Mouse (Mus musculus): ENCODE measurements around the gene Igtp. TPM values are rescaled to one million over a fixed set of nuclear protein-coding genes. Genes with fewer than 3 reads are reported as not detected.
"Not testable (repeated sequence)": the region's sequence is repeated elsewhere in the genome, so short reads cannot be mapped to it uniquely, and the experiment has no call there.

Igtp gene
- polyA plus RNA-seq, 1 experiment = 18.6 TPM

DNA sequence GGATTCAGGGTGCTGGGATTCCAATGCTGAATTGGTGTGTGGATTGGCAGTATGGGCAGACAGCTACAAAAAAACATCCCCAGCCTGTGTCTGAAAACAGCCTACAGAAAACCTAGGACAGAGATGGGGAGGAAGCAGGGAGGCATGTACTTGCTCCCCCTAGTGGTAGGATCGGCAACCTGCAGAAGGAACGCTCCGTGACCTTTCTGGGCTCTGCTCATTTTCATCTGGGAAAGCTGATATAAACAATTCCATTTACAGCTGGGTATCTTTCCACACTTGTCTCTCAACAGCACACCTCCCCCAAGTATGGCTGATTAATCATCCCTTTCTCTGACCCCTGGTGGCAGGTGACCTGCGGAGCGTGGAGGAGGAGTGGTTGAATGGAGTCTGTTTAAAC, 26.3 kb downstream of the Igtp start:
- peak; percentile 88 for DNase-seq
- Histone ChIP-seq H3K4me3 (ENCODE audit: insufficient read depth, low read depth, low read length) (no peak overlapping the region), H3K27ac (ENCODE audit: insufficient read depth, low read depth, low read length) (0 out of 2 replicates have a peak overlapping the region, but pooled peaks have one; percentile 19), H3K4me1 (ENCODE audit: control insufficient read depth, insufficient read depth, low read length) (peaks cover 9% of the 10 kb centered on the region; the same call in 1 of the 2 replicates), H3K36me3 (ENCODE audit: control insufficient read depth, insufficient read depth, low read length) (no peaks in the 10 kb centered on the region), H3K27me3 (replicated peaks; ENCODE audit: control insufficient read depth, insufficient read depth, low read length) (no peaks in the 10 kb centered on the region)
- whole genome bisulfite sequencing = 6% methylated on average over 5 of the region's 5 CpGs
- TF ChIP-seq POLR2A (IDR thresholded peaks at IDR 0.05; ENCODE audit: low read depth, low read length) = no peak
- peak; percentile 97 for TF ChIP-seq CTCF (conservative IDR thresholded peaks at IDR 0.05; ENCODE audit: insufficient read depth, insufficient read length, low read depth, low read length)

DNA sequence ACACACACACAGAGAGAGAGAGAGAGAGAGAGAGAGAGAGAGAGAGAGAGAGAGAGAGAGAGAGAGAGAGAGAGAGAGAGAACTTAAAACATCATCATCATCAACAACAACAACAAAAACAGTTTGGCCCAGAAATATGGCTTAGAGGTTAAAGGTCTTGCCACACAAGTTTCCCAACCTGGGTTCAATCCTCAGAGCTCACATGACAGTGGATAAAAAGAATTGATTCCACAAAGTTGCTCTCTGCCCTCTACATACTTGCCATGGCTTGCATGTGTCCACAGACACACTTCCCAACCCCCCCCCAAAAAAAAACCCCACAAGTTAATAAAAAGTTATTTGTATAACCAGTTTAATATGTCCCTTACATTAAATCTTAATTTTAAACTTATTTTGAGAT, 27.1 kb downstream of the Igtp start:
- Histone ChIP-seq H3K4me3 (ENCODE audit: insufficient read depth, low read depth, low read length) (no peak overlapping the region), H3K4me1 (ENCODE audit: control insufficient read depth, insufficient read depth, low read length) (peaks cover 9% of the 10 kb centered on the region; the same call in 1 of the 2 replicates)
- no peak for DNase-seq

DNA sequence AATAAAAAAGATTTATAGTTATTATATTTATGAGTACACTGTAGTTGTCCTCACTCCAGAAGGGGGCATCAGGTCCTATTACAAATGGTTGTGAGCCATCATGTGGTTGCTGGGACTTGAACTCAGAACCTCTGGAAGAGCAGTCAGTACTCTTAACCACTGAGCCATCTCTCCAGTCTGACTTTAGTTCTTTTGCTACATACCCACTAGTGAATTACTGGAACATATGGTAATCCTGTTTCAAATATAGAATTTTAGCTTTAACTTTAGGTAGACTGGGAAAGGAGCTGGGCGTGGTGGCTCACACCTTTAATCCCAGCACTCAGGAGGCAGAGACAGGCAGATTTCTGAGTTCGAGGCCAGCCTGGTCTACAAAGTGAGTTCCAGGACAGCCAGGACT, 28.7 kb downstream of the Igtp start:
- not testable (repeated sequence) for H3K27me3 ChIP-seq (replicated peaks; ENCODE audit: control insufficient read depth, insufficient read depth, low read length); H3K36me3 ChIP-seq (ENCODE audit: control insufficient read depth, insufficient read depth, low read length); H3K4me3 ChIP-seq (ENCODE audit: insufficient read depth, low read depth, low read length); DNase-seq; H3K27ac ChIP-seq (ENCODE audit: insufficient read depth, low read depth, low read length); H3K4me1 ChIP-seq (ENCODE audit: control insufficient read depth, insufficient read depth, low read length)
- WGBS = 88% methylated on average over 2 of the region's 2 CpGs

More for the DNA sequence above, 27.1 kb downstream of the Igtp start:
- H3K27ac ChIP-seq (ENCODE audit: insufficient read depth, low read depth, low read length) = no peak overlapping the region
- TF ChIP-seq POLR2A (IDR thresholded peaks at IDR 0.05; ENCODE audit: low read depth, low read length) = no peak
- no peak for TF ChIP-seq CTCF (conservative IDR thresholded peaks at IDR 0.05; ENCODE audit: insufficient read depth, insufficient read length, low read depth, low read length)
- no peaks in the 10 kb centered on the region for H3K27me3 ChIP-seq (replicated peaks; ENCODE audit: control insufficient read depth, insufficient read depth, low read length)
- no peaks in the 10 kb centered on the region for H3K36me3 ChIP-seq (ENCODE audit: control insufficient read depth, insufficient read depth, low read length)

DNA sequence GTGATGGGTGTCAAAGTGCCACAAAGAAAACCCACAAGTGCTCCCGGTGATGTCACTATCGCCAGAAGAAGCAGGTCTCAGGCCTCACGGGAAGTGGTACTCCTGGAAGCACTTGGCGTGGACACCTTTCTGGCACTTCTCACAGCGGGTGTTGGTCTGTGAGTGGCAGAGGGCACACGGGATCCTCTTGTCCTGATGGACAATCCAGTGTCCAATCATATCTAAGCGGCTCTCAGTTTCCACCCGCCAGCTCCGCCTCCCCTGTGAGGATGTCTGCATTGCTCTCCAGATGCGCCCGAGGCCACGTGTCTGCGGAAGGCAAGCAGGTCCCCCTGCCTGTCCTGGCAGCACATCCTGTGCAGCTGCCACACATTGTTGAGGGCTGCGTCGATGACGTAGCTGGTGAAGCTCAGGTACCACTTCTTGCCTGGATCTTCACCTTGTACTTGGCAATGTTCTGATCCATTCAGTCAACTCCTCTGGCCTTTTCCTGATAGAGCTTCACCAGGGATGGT, 31.1 kb downstream of the Igtp start:
- no peak overlapping the region for H3K27ac ChIP-seq (ENCODE audit: insufficient read depth, low read depth, low read length)
- no peak for TF ChIP-seq CTCF (conservative IDR thresholded peaks at IDR 0.05; ENCODE audit: insufficient read depth, insufficient read length, low read depth, low read length)
- TF ChIP-seq POLR2A (IDR thresholded peaks at IDR 0.05; ENCODE audit: low read depth, low read length) = no peak
- no peaks in the 10 kb centered on the region; the same call in 1 of the 2 replicates for H3K4me1 ChIP-seq (ENCODE audit: control insufficient read depth, insufficient read depth, low read length)
- H3K27me3 ChIP-seq (replicated peaks; ENCODE audit: control insufficient read depth, insufficient read depth, low read length) = no peaks in the 10 kb centered on the region
- no peaks in the 10 kb centered on the region for H3K36me3 ChIP-seq (ENCODE audit: control insufficient read depth, insufficient read depth, low read length)
- no peak for DNase-seq
- 69% methylated on average over 16 of the region's 16 CpGs for WGBS
- H3K4me3 ChIP-seq (ENCODE audit: insufficient read depth, low read depth, low read length) = no peak overlapping the region

DNA sequence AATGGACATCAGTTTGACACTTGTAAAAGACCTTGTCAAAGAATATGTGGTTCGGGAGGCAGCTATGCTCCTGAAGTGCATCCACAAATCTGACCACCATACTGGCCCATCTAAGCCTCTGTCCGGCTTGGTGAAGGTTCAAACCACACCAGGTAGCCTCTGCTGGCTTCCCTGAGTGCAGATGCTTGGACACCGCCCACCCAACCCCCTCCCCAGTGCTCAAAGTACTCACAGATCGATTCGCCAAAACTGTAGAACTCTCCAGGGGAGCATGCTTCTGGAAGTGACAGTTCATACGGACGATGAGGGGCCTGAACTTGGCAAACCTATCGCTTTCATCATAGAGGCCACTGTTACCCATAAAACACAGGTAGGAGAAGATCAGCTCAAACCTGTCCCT, 31.8 kb downstream of the Igtp start:
- Histone ChIP-seq H3K4me1 (ENCODE audit: control insufficient read depth, insufficient read depth, low read length) (no peaks in the 10 kb centered on the region; the same call in 1 of the 2 replicates), H3K36me3 (ENCODE audit: control insufficient read depth, insufficient read depth, low read length) (no peaks in the 10 kb centered on the region)

DNA sequence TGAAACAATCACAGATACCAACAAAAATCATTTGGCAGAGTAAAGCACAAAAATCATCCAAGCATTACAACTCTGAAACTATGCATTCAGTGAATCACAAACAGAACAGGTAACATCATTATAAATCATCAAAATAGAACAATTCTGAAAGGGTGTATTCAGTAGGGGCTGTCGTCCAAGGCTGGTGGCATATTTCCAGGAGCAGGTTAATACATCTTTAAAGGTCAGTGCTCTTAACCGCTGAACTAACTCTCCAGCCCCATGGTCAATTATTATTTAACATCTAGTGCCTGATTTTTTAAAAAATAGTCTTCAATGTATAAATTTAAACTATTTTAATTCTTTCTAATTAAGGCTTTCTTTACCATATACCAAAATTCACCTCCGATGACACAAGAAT, 35.2 kb downstream of the Igtp start:
- H3K4me3 ChIP-seq (ENCODE audit: insufficient read depth, low read depth, low read length); H3K27me3 ChIP-seq (replicated peaks; ENCODE audit: control insufficient read depth, insufficient read depth, low read length); H3K36me3 ChIP-seq (ENCODE audit: control insufficient read depth, insufficient read depth, low read length); H3K27ac ChIP-seq (ENCODE audit: insufficient read depth, low read depth, low read length); H3K4me1 ChIP-seq (ENCODE audit: control insufficient read depth, insufficient read depth, low read length): not testable (repeated sequence)
- 49% methylated on average over 3 of the region's 3 CpGs for WGBS
- DNase-seq = peak; percentile 75

More for the DNA sequence above, 31.8 kb downstream of the Igtp start:
- no peak for TF ChIP-seq POLR2A (IDR thresholded peaks at IDR 0.05; ENCODE audit: low read depth, low read length)
- no peak for TF ChIP-seq CTCF (conservative IDR thresholded peaks at IDR 0.05; ENCODE audit: insufficient read depth, insufficient read length, low read depth, low read length)
- no peaks in the 10 kb centered on the region for H3K27me3 ChIP-seq (replicated peaks; ENCODE audit: control insufficient read depth, insufficient read depth, low read length)
- DNase-seq = no peak
- H3K4me3 ChIP-seq (ENCODE audit: insufficient read depth, low read depth, low read length) = no peak overlapping the region
- no peak overlapping the region for H3K27ac ChIP-seq (ENCODE audit: insufficient read depth, low read depth, low read length)
- WGBS = 85% methylated on average over 8 of the region's 8 CpGs

DNA sequence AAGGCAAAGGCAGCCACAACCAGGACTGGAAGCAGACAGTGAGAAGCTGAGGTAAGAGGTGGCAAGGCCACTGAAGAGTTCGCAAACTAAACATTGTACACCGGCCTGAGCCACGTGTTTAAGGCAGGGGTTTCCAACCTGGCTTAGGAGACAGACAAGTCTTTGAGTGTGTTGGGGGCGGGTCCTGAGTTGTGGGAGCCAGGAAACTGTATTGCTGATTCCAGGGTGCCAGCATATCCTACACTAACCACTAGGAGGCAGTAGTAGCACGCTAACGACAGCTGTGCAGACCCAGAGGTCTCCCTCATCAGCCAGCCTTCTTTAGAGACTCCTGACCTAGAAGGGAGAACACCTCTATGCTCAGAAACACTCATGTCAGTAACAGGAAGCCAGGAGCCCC, 35.8 kb downstream of the Igtp start:
- no peak overlapping the region for H3K27ac ChIP-seq (ENCODE audit: insufficient read depth, low read depth, low read length)
- DNase-seq = peak; percentile 59
- no peak for TF ChIP-seq POLR2A (IDR thresholded peaks at IDR 0.05; ENCODE audit: low read depth, low read length)
- TF ChIP-seq CTCF (conservative IDR thresholded peaks at IDR 0.05; ENCODE audit: insufficient read depth, insufficient read length, low read depth, low read length) = peak; percentile 85
- H3K4me1 ChIP-seq (ENCODE audit: control insufficient read depth, insufficient read depth, low read length) = no peaks in the 10 kb centered on the region; the same call in 1 of the 2 replicates
- WGBS = 22% methylated on average over 6 of the region's 6 CpGs
- H3K36me3 ChIP-seq (ENCODE audit: control insufficient read depth, insufficient read depth, low read length) = no peaks in the 10 kb centered on the region
- H3K4me3 ChIP-seq (ENCODE audit: insufficient read depth, low read depth, low read length) = no peak overlapping the region
- 0 out of 2 replicates have a peak, but pooled peaks cover 1% of the 10 kb centered on the region for H3K27me3 ChIP-seq (replicated peaks; ENCODE audit: control insufficient read depth, insufficient read depth, low read length)
